Mouse (Mus musculus) stomach, postnatal 0 days (tissue): ENCODE results near the gene Rbm45.

Experiments
- CTCF ChIP-seq: IDR thresholded peaks from 2 replicates; pipeline ENCODE4 v1.5.1; 2016; ENCODE audit warnings: antibody characterized with exemption, low read depth, mild to moderate bottlenecking, moderate library complexity
- EP300 ChIP-seq: optimal IDR thresholded peaks from 2 replicates; pipeline ENCODE3; 2016; ENCODE audit warnings: antibody characterized with exemption

DNA sequence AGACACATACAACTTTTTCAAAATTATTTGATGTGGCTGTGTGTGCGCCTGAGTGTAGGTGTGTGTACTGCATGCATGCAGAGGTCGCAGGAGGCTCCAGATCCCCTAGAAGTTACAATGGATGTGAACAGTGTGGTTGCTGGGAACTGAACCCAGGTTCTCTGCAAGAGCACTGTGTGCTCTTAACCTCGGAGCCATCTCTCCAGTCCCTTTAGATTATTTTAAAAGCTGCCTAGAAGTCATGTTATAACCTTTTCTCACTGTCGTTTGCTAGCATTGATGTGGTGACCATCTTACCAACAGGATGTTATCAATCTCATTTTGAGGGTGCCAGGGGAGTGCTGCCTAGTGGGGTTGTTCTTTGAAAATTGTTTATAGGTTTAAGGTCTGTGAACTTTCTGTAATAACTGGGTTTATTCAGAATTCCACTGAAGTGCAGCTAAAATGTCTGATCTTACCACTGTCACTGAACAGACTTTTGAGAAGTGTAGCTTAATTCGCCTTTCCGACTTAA, 51.7 kb downstream of the Rbm45 start:
- TF ChIP-seq CTCF (no peak), EP300 (no peak)
